In the genomic region with DNA sequence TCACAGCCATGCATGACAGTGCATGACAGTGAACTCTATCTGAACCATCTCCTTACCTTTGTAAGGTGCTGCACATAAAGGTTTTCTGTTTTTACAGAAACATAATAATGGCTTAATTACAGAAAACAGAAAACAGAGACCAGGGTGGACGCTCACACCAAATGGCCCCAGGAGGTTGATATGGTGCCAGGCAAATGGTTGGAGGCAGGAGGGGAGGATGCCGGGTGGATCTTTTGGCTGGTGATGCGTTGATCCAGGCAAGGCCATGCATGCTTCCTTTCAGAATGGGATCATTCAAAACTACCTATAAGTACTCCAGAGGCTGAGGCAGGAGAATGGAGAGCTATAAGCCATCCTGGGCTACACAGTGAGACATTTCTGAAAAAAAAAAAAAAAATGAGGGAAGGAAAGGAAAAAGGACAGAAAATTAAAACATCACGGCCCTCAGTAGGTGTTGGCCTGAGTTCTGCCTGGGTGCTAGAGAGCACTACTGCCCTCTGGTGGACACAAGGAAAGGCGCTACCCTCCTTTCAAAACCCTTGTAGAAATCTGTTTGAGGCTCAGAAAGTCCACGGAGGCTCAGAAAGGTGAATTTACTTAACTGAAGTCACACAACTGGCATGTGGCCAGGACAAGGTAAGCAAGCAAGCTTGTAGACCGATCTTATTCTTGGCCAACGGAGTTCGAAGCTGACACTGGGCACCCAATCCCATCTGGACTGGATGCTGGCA, we compare ENCODE assay signal across 8 mouse cellular contexts. TPM values are rescaled to one million over a fixed set of nuclear protein-coding genes. Genes with fewer than 3 reads are reported as not detected.
DNase-seq lines count a peak whose midpoint lies in the region; ATAC-seq and TF ChIP-seq lines count a peak whose summit lies in the region.

No protein-coding gene starts in this region.

- TF ChIP-seq CTCF in E14TG2a.4 (conservative IDR thresholded peaks at IDR 0.05; ENCODE audit: low read length) = peak; percentile 48

- H3K27me3 ChIP-seq in kidney, embryonic 14.5 days (ENCODE audit: control insufficient read depth, insufficient read depth, low read length) = no peaks in the 10 kb centered on the region
- H3K27me3 ChIP-seq in E14TG2a.4 (ENCODE audit: insufficient read depth, low read length) = no peaks in the 10 kb centered on the region

- no peak overlapping the region for H3K4me3 ChIP-seq in kidney, embryonic 14.5 days (ENCODE audit: low read length)
- no peak overlapping the region for H3K4me3 ChIP-seq in E14TG2a.4 (replicated peaks; ENCODE audit: low read length)

- DNase-seq in kidney, adult 18-20 months = peak; percentile 32
- DNase-seq in 416B (ENCODE audit: low read depth) = peak; percentile 73
- DNase-seq in cerebellum, postnatal 36 days = peak; percentile 37 to 40
- DNase-seq in kidney, postnatal 10 days = peak; percentile 69

- ATAC-seq in kidney, embryonic 14.5 days (ENCODE audit: low FRiP score, low TSS enrichment) = no peak
- ATAC-seq in neutrophil, adult 5-6 weeks (ENCODE audit: extremely low read depth, insufficient number of reproducible peaks, low FRiP score, poor library complexity, severe bottlenecking) = peak; percentile 69
- ATAC-seq in inflammation-experienced regulatory T-cells, adult 6 months = no peak

- H3K4me2 ChIP-seq in kidney, embryonic 14.5 days (replicated peaks; ENCODE audit: low read depth, low read length) = no peak overlapping the region

- WGBS in kidney, embryonic 14.5 days = 31% methylated on average over 9 of the region's 9 CpGs

- no peak overlapping the region for H3K27ac ChIP-seq in kidney, embryonic 14.5 days (ENCODE audit: low read depth, low read length)

- no peaks in the 10 kb centered on the region for H3K36me3 ChIP-seq in kidney, embryonic 14.5 days (ENCODE audit: control insufficient read depth, insufficient read depth, low read length)
- H3K36me3 ChIP-seq in E14TG2a.4 (ENCODE audit: insufficient read depth, low read length) = peaks cover 5% of the 10 kb centered on the region; the same call in 1 of the 2 replicates

- H3K9ac ChIP-seq in kidney, embryonic 14.5 days (ENCODE audit: low read depth, low read length) = no peak overlapping the region

- H3K9me3 ChIP-seq in kidney, embryonic 14.5 days (ENCODE audit: control insufficient read depth, low read length) = no peaks in the 10 kb centered on the region
- H3K9me3 ChIP-seq in E14TG2a.4 (ENCODE audit: low read length) = no peaks in the 10 kb centered on the region

- H3K4me1 ChIP-seq in kidney, embryonic 14.5 days (ENCODE audit: control insufficient read depth, insufficient read depth, low read length) = no peaks in the 10 kb centered on the region
- peaks cover 58% of the 10 kb centered on the region for H3K4me1 ChIP-seq in E14TG2a.4 (replicated peaks; ENCODE audit: low read depth, low read length)

RNA-seq across cellular contexts. Expression of a gene that starts 6.4 kb away (rescaled TPM):
- polyA plus RNA-seq in kidney, embryonic 14.5 days (2014; fragmentation: Nextera tagmentation; extraction: Ambion mirVana) = 2.0 and 3.0 TPM in 2 replicates
- 0.12 and 0.25 TPM in 2 replicates for total RNA-seq in neutrophil, adult 5-6 weeks (2017)
- polyA plus RNA-seq in inflammation-experienced regulatory T-cells, adult 6 months (2017; shearing (Covaris generic)) = under 1 TPM in 1 of 3 experiments, not detected in 2; 0.16 TPM

RNA-seq across cellular contexts. Expression of a gene that starts 27.5 kb away (rescaled TPM):
- polyA plus RNA-seq in kidney, embryonic 14.5 days (2014; fragmentation: Nextera tagmentation; extraction: Ambion mirVana) = 5.7 and 6.0 TPM in 2 replicates
- total RNA-seq in neutrophil, adult 5-6 weeks (2017) = 42.0 and 46.9 TPM in 2 replicates
- polyA plus RNA-seq in inflammation-experienced regulatory T-cells, adult 6 months (2017; shearing (Covaris generic)) = 10 to 100 TPM; 15.0 to 44.4 (median 16.8) TPM

RNA-seq across cellular contexts. Expression of a gene that starts 47.8 kb away (rescaled TPM):
- 5.4 and 6.3 TPM in 2 replicates for polyA plus RNA-seq in kidney, embryonic 14.5 days (2014; fragmentation: Nextera tagmentation; extraction: Ambion mirVana)
- total RNA-seq in neutrophil, adult 5-6 weeks (2017) = 1.2 and 1.6 TPM in 2 replicates
- under 1 TPM in 2 of 3 experiments, not detected in 1; 0.29 to 0.65 TPM for polyA plus RNA-seq in inflammation-experienced regulatory T-cells, adult 6 months (2017; shearing (Covaris generic))

RNA-seq across cellular contexts. Expression of a gene that starts 56.4 kb away (rescaled TPM):
- polyA plus RNA-seq in kidney, embryonic 14.5 days (2014; fragmentation: Nextera tagmentation; extraction: Ambion mirVana) = 848 and 979 TPM in 2 replicates
- total RNA-seq in neutrophil, adult 5-6 weeks (2017) = 25.4 and 29.5 TPM in 2 replicates
- polyA plus RNA-seq in inflammation-experienced regulatory T-cells, adult 6 months (2017; shearing (Covaris generic)) = 100 to 1,000 TPM; 125 to 343 (median 290) TPM
